Mouse (Mus musculus) kidney, postnatal 36 days (tissue): Measurements from ENCODE around the gene Adamtsl1.
A peak's percentile ranks its signal among the peaks of the same experiment; 100 is the strongest.

ENCODE experiments used
- DNase-seq, 2 experiments: peaks; one replicate each; pipeline ENCODE4 v3.0.0; 2021 to 2022; ENCODE audit warnings: mixed read lengths in 2 of 2

Adamtsl1 gene

DNA sequence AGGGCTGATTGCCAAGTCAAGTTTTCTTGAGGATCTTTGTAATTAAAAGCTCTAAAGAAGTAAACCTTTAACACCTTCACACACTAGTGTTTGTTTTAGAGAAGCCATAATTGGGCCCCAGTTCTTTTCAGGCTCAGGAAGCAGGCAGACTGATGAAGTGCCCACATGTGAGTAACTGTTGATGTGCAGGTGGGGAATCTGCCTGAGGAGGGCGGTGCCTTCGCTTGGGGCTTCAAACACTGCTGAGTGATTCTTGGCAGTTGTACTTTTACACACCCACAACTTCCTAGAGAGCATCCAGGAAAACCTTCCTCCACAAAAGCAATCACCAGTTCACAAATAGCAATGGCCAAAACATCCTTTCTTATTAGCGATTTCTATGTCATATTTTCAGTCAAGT, 719.2 kb downstream of the Adamtsl1 start:
- DNase-seq, result no peak

DNA sequence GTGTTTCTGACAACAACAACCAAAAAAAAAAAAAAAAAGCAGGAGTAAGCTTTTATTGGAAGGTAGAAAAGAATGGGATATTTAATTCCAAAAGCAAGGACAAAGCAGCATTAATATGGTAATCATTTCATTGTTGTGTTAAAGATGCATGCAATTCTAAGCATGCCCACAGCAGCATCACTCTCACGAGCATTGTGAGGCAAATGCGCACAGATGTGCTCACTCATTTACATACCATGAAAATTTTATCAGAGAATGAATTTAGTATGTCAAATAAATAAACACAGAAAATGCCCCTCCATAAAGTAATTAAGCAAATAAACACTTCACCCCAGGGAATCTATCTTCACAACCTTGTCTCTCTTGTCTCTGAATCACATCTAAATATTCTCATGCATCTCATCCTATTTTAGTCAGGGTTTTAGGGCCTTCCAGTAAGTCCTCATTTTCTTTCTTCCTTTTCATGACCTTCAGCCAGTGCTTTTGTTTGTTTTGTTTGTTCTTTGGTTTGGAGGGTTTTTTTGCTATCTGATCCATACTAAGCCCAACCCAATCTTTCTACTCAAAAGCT, 728.0 kb downstream of the Adamtsl1 start:
- DNase-seq, result no peak

GRCm38 (mm10) chr4:86270085-86270484, 756.1 kb downstream of the Adamtsl1 start:
- no peak for DNase-seq

GRCm38 (mm10) chr4:86273703-86274355, 759.9 kb downstream of the Adamtsl1 start:
- DNase-seq, result no peak

DNA sequence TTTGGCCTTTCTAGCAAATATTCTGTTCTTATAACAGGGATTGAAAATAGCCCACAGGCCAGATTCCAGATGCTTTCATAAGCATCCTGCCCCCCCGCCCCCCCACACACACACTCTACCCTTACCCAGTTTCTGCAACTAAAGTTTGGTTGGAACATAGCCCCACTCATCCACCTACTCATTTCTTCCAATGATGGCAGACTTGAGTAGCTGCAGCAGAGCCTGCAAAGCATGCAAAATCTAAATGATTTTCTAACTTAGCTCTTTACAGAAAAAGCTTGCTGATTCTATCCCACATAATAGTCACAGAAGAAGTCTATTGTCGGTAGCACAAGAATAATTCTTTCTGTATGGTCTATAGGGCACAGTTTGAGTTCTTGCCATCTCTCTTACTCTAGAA, 760.7 kb downstream of the Adamtsl1 start:
- no peak for DNase-seq

GRCm38 (mm10) chr4:86276021-86276813, 762.2 kb downstream of the Adamtsl1 start:
- DNase-seq, result no peak

DNA sequence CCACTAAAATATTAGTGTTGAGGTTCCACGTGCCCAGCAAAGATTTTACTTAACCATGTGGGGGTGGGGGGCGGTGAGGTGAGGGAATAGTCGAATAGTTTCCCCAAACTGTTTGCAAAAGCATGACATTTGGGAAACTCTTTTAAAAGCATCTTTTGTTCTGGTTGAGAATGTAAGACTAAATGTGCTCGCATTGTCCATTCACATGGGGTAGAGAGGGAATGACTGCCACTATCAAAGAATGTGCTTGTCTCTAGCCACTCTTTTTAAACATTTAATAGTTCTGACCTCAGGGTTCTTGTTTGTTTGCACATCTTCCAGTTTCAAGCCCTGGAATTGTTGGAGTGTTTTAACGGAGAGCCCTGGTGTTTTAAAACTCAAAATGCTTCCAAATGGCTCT, 764.6 kb downstream of the Adamtsl1 start:
- no peak for DNase-seq

DNA sequence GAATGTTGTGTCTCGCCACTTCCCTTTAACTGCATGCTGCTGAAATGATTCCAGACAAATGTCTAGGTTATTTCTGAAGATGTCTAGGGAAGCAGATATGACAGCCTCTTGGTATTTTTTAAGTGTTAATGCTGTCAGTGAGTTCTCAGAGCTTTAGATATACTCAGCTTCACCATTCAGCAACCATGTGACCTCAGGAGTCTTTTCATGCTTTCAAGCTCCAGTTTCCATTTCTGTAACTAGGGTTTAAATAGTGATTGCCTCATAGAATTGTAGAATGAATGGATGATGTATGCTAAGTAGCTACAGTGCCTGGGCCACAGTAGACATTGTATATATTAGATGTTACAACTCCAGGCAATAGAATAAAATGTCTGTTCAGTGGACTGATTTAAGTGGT, 772.6 kb downstream of the Adamtsl1 start:
- no peak for DNase-seq

- no peak for DNase-seq
These were observed 774.3 kb downstream of the Adamtsl1 start for GRCm38 (mm10) chr4:86288264-86288663.

DNA sequence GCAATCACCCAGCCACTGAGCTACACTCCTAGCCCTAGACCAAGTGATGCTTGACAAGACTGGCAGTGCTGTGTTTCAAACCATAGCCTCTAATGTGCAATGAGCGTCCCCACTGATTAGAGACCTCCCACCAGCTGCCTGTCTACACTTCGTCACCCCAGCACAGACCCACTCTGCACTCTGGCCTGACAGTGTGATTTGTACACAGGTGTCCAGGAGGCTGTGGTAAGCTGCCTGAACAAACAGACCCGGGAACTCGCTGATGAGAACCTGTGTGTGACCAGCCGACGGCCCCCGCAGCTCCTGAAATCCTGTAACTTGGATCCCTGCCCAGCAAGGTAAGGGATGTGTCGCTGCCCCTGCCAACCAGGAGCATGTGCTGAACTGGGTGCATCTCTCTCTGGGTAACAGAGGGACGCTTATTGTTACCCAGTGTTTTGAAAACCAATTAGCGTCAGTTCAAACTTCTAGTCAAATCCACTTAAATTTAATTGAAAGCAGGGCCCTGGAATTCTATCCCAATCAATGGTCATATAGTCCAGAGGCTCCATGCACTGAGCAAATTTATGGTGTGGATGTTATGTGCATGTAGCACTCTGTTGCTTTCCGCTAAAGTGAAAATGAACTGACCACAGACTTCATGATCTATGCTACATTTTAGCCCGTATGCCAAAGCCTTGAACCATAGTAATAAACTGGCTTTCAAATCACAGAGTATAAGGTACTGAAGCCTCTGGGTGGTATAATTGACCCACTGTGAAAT, 775.7 kb downstream of the Adamtsl1 start:
- no peak for DNase-seq

GRCm38 (mm10) chr4:86294828-86295251, 780.9 kb downstream of the Adamtsl1 start:
- no peak for DNase-seq

GRCm38 (mm10) chr4:86301469-86301868, 787.5 kb downstream of the Adamtsl1 start:
- DNase-seq, result no peak

- DNase-seq, result no peak
These were observed 788.1 kb downstream of the Adamtsl1 start for GRCm38 (mm10) chr4:86302095-86302494.

- no peak for DNase-seq
These were observed 792.8 kb downstream of the Adamtsl1 start for GRCm38 (mm10) chr4:86306753-86307152.

GRCm38 (mm10) chr4:86309178-86309577, 795.2 kb downstream of the Adamtsl1 start:
- DNase-seq, result no peak

DNA sequence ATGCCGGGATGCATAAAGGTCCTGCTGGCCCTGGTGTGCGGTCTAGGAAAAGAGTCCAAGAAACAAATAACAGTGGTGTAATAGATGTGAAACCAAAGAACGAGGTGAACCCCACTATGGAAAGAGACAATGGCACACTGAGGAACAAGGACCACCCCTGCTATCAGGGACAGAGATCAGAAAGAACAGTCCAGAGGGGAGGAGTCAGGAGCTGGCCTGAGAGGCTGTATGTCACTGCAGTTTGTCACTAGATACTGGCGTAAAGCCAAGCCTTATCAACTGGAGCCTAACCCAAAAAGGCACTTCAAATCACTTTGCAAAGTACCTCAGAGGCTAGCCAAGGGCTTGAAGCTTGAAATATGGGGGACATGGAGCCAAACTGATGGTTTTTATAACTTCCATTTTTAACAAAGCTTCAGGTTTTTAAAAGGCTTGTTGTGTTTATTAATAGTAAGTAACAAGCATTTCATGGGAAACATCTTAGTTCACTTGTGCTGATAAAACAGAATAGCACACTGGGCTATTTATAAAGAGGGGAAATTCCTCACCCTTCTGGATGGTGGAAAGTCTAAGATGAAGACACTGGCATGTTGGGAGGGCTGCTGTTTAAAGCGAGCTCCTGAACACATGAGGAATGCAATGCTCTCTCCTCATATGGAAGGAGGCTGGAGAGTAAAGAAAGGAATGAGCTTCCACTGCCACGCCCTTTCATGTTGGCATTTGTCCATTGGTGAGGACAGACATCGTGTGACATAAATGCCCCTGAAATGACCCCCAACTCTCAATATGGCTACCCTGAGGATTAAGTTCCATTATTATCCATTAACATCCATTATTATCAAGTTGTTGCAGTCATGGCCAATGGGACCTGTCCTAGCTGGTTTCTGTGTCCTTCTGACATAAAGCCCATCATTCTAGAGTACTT, 797.1 kb downstream of the Adamtsl1 start:
- DNase-seq, result peak; percentile 22 to 67

DNA sequence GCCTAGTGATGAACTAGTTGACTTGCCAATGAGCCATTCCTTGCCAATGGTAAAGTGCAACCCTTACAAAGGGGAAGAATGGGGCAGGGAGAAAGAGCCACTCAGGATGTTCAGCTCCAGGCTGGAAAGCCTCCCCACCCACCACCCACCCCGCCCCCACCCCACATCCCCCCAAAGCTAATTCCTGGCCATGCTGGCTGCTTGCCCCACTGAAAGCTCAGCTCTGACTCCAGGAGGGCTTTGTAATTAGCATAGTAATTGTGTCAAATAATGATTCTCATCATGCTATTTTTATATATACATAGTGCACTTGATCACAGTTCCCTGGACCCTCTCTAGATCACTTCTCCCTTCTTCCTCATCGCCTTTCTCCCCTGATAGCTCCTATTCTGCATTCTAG, 798.4 kb downstream of the Adamtsl1 start:
- no peak for DNase-seq

DNA sequence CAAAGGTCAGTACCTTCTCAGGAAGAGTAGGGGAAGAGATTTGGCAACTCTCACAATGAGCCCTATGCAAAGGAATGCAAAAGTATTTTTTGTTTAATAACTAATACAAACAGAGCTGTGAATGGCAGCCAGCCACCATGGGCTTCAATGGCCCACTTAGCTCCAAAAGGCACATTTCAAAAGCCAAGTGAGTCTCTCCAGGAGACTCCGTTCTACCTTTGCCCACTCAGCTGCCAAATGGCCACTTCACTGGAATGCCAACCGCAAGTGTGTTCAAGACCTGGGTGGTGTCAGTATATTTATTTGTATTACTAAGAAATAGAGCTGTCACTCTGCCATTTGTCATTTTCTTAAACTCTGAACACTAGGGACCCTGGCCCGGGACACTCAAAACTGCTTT, 800.5 kb downstream of the Adamtsl1 start:
- no peak for DNase-seq

GRCm38 (mm10) chr4:86315122-86315521, 801.1 kb downstream of the Adamtsl1 start:
- no peak for DNase-seq

- no peak for DNase-seq
These were observed 804.1 kb downstream of the Adamtsl1 start for GRCm38 (mm10) chr4:86317916-86318542.

DNA sequence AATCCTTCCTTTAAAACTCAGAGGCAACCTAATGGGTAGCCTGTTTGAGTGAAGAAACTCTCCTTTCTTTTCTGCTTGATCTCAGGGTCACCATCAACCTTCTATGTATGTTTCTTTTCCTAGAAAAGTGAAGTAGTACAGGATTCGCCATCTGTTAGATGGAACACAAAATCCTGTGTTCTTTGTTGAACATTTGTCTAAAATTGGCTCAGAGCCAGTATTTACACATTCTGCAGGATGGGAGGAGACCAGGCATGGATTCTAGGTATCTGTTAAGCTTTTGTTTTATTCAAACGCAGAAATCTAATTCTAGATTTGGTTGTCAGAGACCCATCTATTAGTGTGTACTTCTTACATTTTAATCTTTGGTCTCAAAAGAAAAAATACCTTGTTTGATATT, 811.4 kb downstream of the Adamtsl1 start:
- no peak for DNase-seq

- no peak for DNase-seq
These were observed 812.0 kb downstream of the Adamtsl1 start for GRCm38 (mm10) chr4:86326003-86326402.
